Mouse (Mus musculus): ENCODE results near the gene Pithd1. TPM values are rescaled to one million over a fixed set of nuclear protein-coding genes. Genes with fewer than 3 reads are reported as not detected.
"Not testable (repeated sequence)": the region's sequence is repeated elsewhere in the genome, so short reads cannot be mapped to it uniquely, and the experiment has no call there.

Gene Pithd1
- polyA plus RNA-seq, 1 experiment from 2014 or later, result 64.8 TPM

GRCm38 (mm10) chr4:135980223-135980622, 6.8 kb downstream of the Pithd1 start:
- H3K4me2 ChIP-seq; H3K27ac ChIP-seq (ENCODE audit: low read depth, low read length); H3K4me3 ChIP-seq (ENCODE audit: low read depth, low read length); ATAC-seq (ENCODE audit: low FRiP score); H3K27me3 ChIP-seq (ENCODE audit: control insufficient read depth, insufficient read depth, low read length); H3K36me3 ChIP-seq (ENCODE audit: control insufficient read depth, insufficient read depth, low read length); H3K9ac ChIP-seq (ENCODE audit: low read length); H3K9me3 ChIP-seq (ENCODE audit: control insufficient read depth, low read length); H3K4me1 ChIP-seq (ENCODE audit: control insufficient read depth, insufficient read depth, low read length): not testable (repeated sequence)
- DNase-seq (ENCODE audit: low spot score, missing footprints), result peak; percentile 19
- 97% methylated on average over 5 of the region's 5 CpGs for WGBS

DNA sequence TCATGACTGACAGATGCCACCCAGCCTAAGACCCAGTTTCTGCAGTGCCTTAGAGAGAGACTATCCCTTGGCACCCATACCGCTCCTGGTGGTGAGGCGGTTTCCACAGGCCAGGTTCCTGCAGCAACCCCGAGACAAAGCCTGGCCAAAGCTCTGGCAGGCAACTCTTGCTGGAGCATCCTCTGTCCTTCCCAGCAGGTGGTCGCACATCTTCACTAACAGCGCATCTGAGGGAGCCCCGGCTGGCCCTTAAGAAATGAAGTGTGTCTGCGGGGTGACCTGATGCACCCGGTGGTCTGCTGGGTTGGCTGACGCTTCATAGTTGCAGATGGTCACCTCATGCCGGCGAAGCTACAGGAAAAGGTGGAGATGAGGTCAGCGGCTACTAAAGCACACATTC, 10.9 kb downstream of the Pithd1 start:
- ATAC-seq (ENCODE audit: low FRiP score) (no peak), DNase-seq (ENCODE audit: low spot score, missing footprints) (no peak)
- H3K4me2 ChIP-seq, result no peak overlapping the region
- H3K9me3 ChIP-seq (ENCODE audit: control insufficient read depth, low read length), result no peaks in the 10 kb centered on the region
- H3K27me3 ChIP-seq (ENCODE audit: control insufficient read depth, insufficient read depth, low read length), result no peaks in the 10 kb centered on the region
- H3K4me3 ChIP-seq (ENCODE audit: low read depth, low read length), result no peak overlapping the region
- H3K36me3 ChIP-seq (ENCODE audit: control insufficient read depth, insufficient read depth, low read length), result 0 out of 2 replicates have a peak, but pooled peaks cover 4% of the 10 kb centered on the region
- no peak overlapping the region for H3K27ac ChIP-seq (ENCODE audit: low read depth, low read length)
- no peak overlapping the region for H3K9ac ChIP-seq (ENCODE audit: low read length)
- WGBS, result 94% methylated on average over 12 of the region's 12 CpGs
- H3K4me1 ChIP-seq (ENCODE audit: control insufficient read depth, insufficient read depth, low read length), result peaks cover 12% of the 10 kb centered on the region

DNA sequence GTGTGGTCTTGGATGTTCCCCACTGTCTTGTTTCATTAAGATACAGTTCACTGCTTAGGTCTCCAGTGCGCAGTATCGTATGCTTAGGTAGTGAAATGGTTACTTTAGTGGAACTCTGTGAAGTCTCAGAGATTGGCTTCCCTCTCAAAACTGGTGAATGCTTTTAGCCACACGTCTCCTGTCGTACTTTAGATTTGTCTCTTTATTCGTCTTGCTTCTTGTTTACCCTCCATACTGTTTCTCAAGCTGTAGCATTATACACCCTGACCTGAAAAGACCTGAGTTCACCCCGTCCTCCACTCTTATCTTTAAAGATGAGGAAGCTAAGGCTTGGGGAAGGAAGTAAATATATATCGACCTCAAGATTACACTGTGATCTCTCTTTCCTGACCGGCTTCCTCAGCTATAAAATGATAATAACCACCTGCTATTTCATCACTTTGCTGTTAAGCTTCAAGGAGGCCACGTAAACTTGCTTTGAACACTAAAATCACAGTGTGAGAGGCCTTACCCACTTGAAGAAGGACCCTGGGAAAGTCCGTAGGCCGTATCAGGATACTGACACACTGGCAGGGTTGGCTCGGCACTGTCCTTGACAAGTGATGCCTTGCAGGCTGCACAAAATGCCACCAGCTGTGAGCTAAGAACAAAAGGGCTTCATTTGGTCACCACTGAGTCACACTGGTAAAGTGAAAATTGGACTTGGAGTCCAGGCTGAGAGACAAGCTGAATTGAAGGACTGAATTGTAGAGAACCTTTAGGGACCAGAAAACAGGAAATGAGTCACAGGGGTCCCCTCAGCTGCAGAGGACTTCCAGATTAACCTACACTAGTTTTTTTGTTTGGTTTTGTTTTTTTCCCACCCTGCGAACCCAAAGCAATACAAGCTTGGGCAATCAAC, 13.9 kb downstream of the Pithd1 start:
- ATAC-seq (ENCODE audit: low FRiP score) (no peak), DNase-seq (ENCODE audit: low spot score, missing footprints) (no peak)
- H3K4me1 ChIP-seq (ENCODE audit: control insufficient read depth, insufficient read depth, low read length), result peaks cover 12% of the 10 kb centered on the region
- peak overlapping the region; percentile 11; the same call in 1 of the 2 replicates for H3K27ac ChIP-seq (ENCODE audit: low read depth, low read length)
- H3K9ac ChIP-seq (ENCODE audit: low read length), result peak overlapping the region; percentile 81
- no peaks in the 10 kb centered on the region for H3K27me3 ChIP-seq (ENCODE audit: control insufficient read depth, insufficient read depth, low read length)
- H3K4me2 ChIP-seq, result peak overlapping the region; percentile 99
- peak overlapping the region; percentile 94 for H3K4me3 ChIP-seq (ENCODE audit: low read depth, low read length)
- H3K9me3 ChIP-seq (ENCODE audit: control insufficient read depth, low read length), result no peaks in the 10 kb centered on the region
- WGBS, result 79% methylated on average over 13 of the region's 13 CpGs
- peaks cover 22% of the 10 kb centered on the region for H3K36me3 ChIP-seq (ENCODE audit: control insufficient read depth, insufficient read depth, low read length)

- Histone ChIP-seq H3K4me2 (peak within 1 kb of the TSS; percentile 99), H3K4me1 (ENCODE audit: control insufficient read depth, insufficient read depth, low read length) (peaks cover 12% of the 10 kb centered on the region), H3K9me3 (ENCODE audit: control insufficient read depth, low read length) (no peaks in the 10 kb centered on the region), H3K4me3 (ENCODE audit: low read depth, low read length) (peak within 1 kb of the TSS; percentile 94), H3K9ac (ENCODE audit: low read length) (peak within 1 kb of the TSS; percentile 81), H3K36me3 (ENCODE audit: control insufficient read depth, insufficient read depth, low read length) (peaks cover 26% of the 10 kb centered on the region), H3K27me3 (ENCODE audit: control insufficient read depth, insufficient read depth, low read length) (no peaks in the 10 kb centered on the region), H3K27ac (ENCODE audit: low read depth, low read length) (peak within 1 kb of the TSS; percentile 11; the same call in 1 of the 2 replicates)
- peak; percentile 80 for ATAC-seq (ENCODE audit: low FRiP score)
- peak; percentile 94 for DNase-seq (ENCODE audit: low spot score, missing footprints)
- WGBS, result 2% methylated on average over 19 of the region's 19 CpGs
Observed at GRCm38 (mm10) chr4:135972556-135972906, 14.5 kb downstream of the Pithd1 start, which contains the start of gene Lypla2. Gene Lypla2 (minus strand): TSS chr4:135972626.

DNA sequence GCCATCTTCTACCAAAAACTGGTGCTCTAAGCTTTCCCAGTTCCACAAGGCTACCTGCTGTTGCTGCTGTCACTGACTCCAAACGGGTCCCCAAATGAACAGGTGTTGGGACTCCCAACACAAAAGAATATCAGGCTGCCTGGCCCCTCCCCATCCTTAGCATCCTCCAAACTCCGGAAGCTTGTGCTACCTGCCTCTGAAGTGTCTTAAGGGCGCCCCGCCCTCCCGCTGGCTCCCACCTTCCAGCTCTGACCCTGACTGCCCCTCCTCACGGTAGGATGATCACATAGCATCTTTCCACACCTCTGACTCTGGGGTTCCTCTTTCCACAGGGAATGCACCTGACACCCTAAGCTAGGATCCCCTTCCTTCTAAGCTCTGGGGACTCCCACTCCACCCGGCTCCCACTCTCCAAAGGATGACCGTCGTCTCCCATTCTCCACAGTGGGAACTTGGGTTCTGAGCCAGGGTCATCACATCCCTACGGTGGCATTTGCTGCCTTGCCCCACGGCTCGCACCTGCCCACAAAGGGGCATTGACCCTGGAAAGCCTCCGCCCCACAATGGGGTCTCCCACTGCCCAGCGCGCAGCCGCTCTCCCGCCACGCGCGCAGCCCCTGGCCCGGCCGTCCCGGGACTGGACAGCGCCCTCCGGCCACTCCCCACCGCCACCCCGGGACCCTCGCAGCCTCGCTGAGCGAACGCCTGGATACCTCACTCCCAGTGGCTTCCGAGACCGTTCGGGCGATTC, 15.1 kb downstream of the Pithd1 start:
- WGBS, result 1% methylated on average over 35 of the region's 35 CpGs

DNA sequence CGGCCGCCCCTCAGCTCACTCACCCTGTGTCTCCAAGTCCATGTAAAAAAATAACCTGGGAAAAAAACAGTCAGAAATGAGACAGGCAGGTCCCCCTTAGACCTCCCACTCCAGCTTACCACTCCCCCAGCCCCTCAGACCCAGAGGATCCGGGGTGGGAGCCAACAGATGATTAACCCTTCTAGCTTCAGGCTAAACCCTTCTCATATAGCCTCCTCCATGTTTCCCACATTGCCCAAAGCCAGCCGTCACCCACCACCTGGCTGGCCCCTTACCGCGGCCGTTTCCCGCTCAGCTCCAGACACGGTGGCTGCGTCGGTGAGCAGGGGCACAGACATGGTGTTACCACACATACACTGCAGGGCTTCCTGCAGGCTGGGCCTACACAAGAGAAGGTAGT, 16.5 kb downstream of the Pithd1 start:
- ATAC-seq (ENCODE audit: low FRiP score), result no peak
- peaks cover 28% of the 10 kb centered on the region for H3K36me3 ChIP-seq (ENCODE audit: control insufficient read depth, insufficient read depth, low read length)
- no peaks in the 10 kb centered on the region for H3K27me3 ChIP-seq (ENCODE audit: control insufficient read depth, insufficient read depth, low read length)
- no peak for DNase-seq (ENCODE audit: low spot score, missing footprints)
- peaks cover 12% of the 10 kb centered on the region for H3K4me1 ChIP-seq (ENCODE audit: control insufficient read depth, insufficient read depth, low read length)
- H3K4me2 ChIP-seq, result no peak overlapping the region
- no peak overlapping the region for H3K9ac ChIP-seq (ENCODE audit: low read length)
- H3K27ac ChIP-seq (ENCODE audit: low read depth, low read length), result no peak overlapping the region
- 90% methylated on average over 11 of the region's 11 CpGs for WGBS
- no peak overlapping the region for H3K4me3 ChIP-seq (ENCODE audit: low read depth, low read length)
- no peaks in the 10 kb centered on the region for H3K9me3 ChIP-seq (ENCODE audit: control insufficient read depth, low read length)

More for the DNA sequence above, 15.1 kb downstream of the Pithd1 start:
- DNase-seq (ENCODE audit: low spot score, missing footprints) (no peak), ATAC-seq (ENCODE audit: low FRiP score) (peak; percentile 75)
- H3K9me3 ChIP-seq (ENCODE audit: control insufficient read depth, low read length), result no peaks in the 10 kb centered on the region
- H3K9ac ChIP-seq (ENCODE audit: low read length), result peak overlapping the region; percentile 81
- peaks cover 12% of the 10 kb centered on the region for H3K4me1 ChIP-seq (ENCODE audit: control insufficient read depth, insufficient read depth, low read length)
- H3K4me3 ChIP-seq (ENCODE audit: low read depth, low read length), result peak overlapping the region; percentile 94
- H3K27me3 ChIP-seq (ENCODE audit: control insufficient read depth, insufficient read depth, low read length), result no peaks in the 10 kb centered on the region
- H3K4me2 ChIP-seq, result peak overlapping the region; percentile 99
- no peak overlapping the region for H3K27ac ChIP-seq (ENCODE audit: low read depth, low read length)
- H3K36me3 ChIP-seq (ENCODE audit: control insufficient read depth, insufficient read depth, low read length), result peaks cover 27% of the 10 kb centered on the region

- no peaks in the 10 kb centered on the region; the same call in 1 of the 2 replicates for H3K27me3 ChIP-seq (ENCODE audit: control insufficient read depth, insufficient read depth, low read length)
- H3K27ac ChIP-seq (ENCODE audit: low read depth, low read length), result no peak overlapping the region
- H3K9ac ChIP-seq (ENCODE audit: low read length), result no peak overlapping the region
- no peak overlapping the region for H3K4me3 ChIP-seq (ENCODE audit: low read depth, low read length)
- H3K4me1 ChIP-seq (ENCODE audit: control insufficient read depth, insufficient read depth, low read length), result peaks cover 19% of the 10 kb centered on the region
- DNase-seq (ENCODE audit: low spot score, missing footprints), result no peak
- ATAC-seq (ENCODE audit: low FRiP score), result no peak
- no peaks in the 10 kb centered on the region for H3K9me3 ChIP-seq (ENCODE audit: control insufficient read depth, low read length)
- peaks cover 23% of the 10 kb centered on the region for H3K36me3 ChIP-seq (ENCODE audit: control insufficient read depth, insufficient read depth, low read length)
- no peak overlapping the region for H3K4me2 ChIP-seq
- WGBS, result 91% methylated on average over 13 of the region's 13 CpGs
Observed at GRCm38 (mm10) chr4:135969070-135969750, 17.9 kb downstream of the Pithd1 start.

DNA sequence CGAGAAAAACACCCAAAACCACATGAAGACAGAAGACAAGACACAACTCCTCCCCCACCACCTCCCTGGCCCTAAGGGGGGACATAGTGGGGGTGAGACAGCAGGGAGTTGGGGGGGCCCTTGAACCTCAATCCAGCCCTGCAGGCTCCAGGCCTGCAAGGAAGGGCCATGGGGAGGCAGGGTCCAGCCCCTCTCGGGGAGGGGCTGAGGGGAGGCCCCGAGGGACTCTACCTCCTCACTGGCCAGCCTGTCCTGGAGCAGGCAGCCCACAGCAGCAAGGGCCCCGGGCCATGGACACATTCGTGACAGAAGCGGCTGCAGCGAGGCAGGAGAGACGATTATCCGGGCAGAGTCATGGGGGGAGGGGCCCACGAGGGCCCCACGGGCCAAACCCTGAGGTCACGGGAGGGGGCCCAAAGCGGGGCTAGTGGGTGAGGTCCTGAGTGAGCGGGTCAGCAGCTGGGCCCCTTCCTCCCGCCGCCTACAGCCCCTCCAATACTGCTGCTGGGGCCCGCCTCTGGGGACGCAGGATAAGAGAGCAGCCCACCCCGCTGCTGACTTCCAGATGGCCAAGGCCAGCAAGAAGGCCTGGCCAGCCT, 18.7 kb downstream of the Pithd1 start:
- WGBS, result 81% methylated on average over 18 of the region's 19 CpGs
- Histone ChIP-seq H3K27me3 (ENCODE audit: control insufficient read depth, insufficient read depth, low read length) (no peaks in the 10 kb centered on the region; the same call in 1 of the 2 replicates), H3K36me3 (ENCODE audit: control insufficient read depth, insufficient read depth, low read length) (peaks cover 23% of the 10 kb centered on the region), H3K27ac (ENCODE audit: low read depth, low read length) (no peak overlapping the region), H3K9me3 (ENCODE audit: control insufficient read depth, low read length) (no peaks in the 10 kb centered on the region), H3K9ac (ENCODE audit: low read length) (no peak overlapping the region), H3K4me1 (ENCODE audit: control insufficient read depth, insufficient read depth, low read length) (peaks cover 22% of the 10 kb centered on the region), H3K4me3 (ENCODE audit: low read depth, low read length) (no peak overlapping the region), H3K4me2 (no peak overlapping the region)
- DNase-seq (ENCODE audit: low spot score, missing footprints), result no peak
- ATAC-seq (ENCODE audit: low FRiP score), result no peak
